Mouse (Mus musculus) kidney, adult 2 months (tissue): ENCODE results near the gene Rps27l.

Source experiments
- CTCF ChIP-seq: fragments of 200-500 bp; conservative IDR thresholded peaks from 2 replicates; pipeline ENCODE4 v1.5.1; 2011; ENCODE audit warnings: low read depth, mild to moderate bottlenecking, control low read depth, low read length, moderate library complexity, mixed read lengths; ENCODE audit not compliant: insufficient read depth, insufficient read length
- POLR2A ChIP-seq: fragments of 200-500 bp; IDR thresholded peaks from one replicate; pipeline ENCODE4 v1.6.1; 2011; ENCODE audit warnings: low read depth, low read length, control low read depth

GRCm38 (mm10) chr9:66948536-66948935, 2.6 kb downstream of the Rps27l start:
- TF ChIP-seq CTCF (no peak), POLR2A (no peak)
